Mouse (Mus musculus) Patski (cell line): ENCODE data around the gene Ugcg. TPM values are rescaled to one million over a fixed set of nuclear protein-coding genes. Genes with fewer than 3 reads are reported as not detected.

Experiments
- ATAC-seq: fragments of 100-300 bp; one replicate; pipeline ENCODE4 v1.8.0; 2021
- CTCF ChIA-PET: fragments of 350-600 bp; sonication (Branson Sonifier 250); formaldehyde crosslinking; loops from one replicate; lab custom pipeline; 2022; ENCODE audit warnings: inconsistent platforms; lab: Charles Lee
- POLR2A ChIA-PET: fragments of 350-600 bp; sonication (Branson Sonifier 250); formaldehyde crosslinking; loops from one replicate; lab custom pipeline; 2022; ENCODE audit warnings: antibody characterized with exemption, inconsistent platforms; lab: Charles Lee
- DNase-seq: peaks from one replicate; pipeline ENCODE4 v3.0.0-alpha.2; 2011; ENCODE audit warnings: low read depth, low spot score
- H3K27me3 ChIP-seq: fragments of 371-371 bp; one replicate; pipeline ENCODE4 v1.5.1; 2021
- CTCF ChIP-seq: fragments of 100-300 bp; IDR thresholded peaks from one replicate; pipeline ENCODE4 v1.5.1; 2021
- in situ Hi-C: fragments of 300-500 bp; cut with MboI; formaldehyde crosslinking; loops from 3 replicates; pipeline ENCODE4 v1.11.1; 2018; ENCODE audit warnings: low pct_unique_long_range_greater_than_20kb, mixed read lengths
- polyA plus RNA-seq: library from polyadenylated mRNA; unstranded; gene quantifications from one replicate; pipeline ENCODE4 v1.2.3, GENCODE M21; 2021

Ugcg gene
- polyA plus RNA-seq, 1 experiment from 2014 or later = 31.7 TPM

GRCm38 (mm10) chr4:59204616-59205015 lies 15.6 kb downstream of the Ugcg start:
- H3K27me3 ChIP-seq = no peaks in the 10 kb centered on the region
- in situ Hi-C loops = no loop called here
- ChIA-PET CTCF (no interaction called here), POLR2A (no interaction called here)
- ATAC-seq (no peak), DNase-seq (no peak)
- no peak for TF ChIP-seq CTCF

GRCm38 (mm10) chr4:59205758-59206340 lies 16.8 kb downstream of the Ugcg start:
- no peaks in the 10 kb centered on the region for H3K27me3 ChIP-seq
- ChIA-PET POLR2A (interaction anchor here (0.6 kb wide), 1 partner anchor 226 kb away, joined by 3 read pairs; no protein-coding TSS in a partner anchor), CTCF (no interaction called here)
- DNase-seq (no peak), ATAC-seq (no peak)
- in situ Hi-C loops = no loop called here
- no peak for TF ChIP-seq CTCF

GRCm38 (mm10) chr4:59206600-59206999 lies 17.5 kb downstream of the Ugcg start:
- CTCF ChIA-PET = no interaction called here
- ATAC-seq (no peak), DNase-seq (no peak)
- in situ Hi-C loops = no loop called here
- no peaks in the 10 kb centered on the region for H3K27me3 ChIP-seq
- POLR2A ChIA-PET = interaction anchor here (0.6 kb wide), 1 partner anchor 225 kb away, joined by 3 read pairs; no protein-coding TSS in a partner anchor
- TF ChIP-seq CTCF = no peak

GRCm38 (mm10) chr4:59208607-59209006 lies 19.6 kb downstream of the Ugcg start:
- ChIA-PET POLR2A (interaction anchor here (0.6 kb wide), 1 partner anchor 280 kb away, joined by 8 read pairs; no protein-coding TSS in a partner anchor), CTCF (no interaction called here)
- ATAC-seq (no peak), DNase-seq (no peak)
- no peaks in the 10 kb centered on the region for H3K27me3 ChIP-seq
- no peak for TF ChIP-seq CTCF
- in situ Hi-C loops = no loop called here

GRCm38 (mm10) chr4:59211181-59211580 lies 22.1 kb downstream of the Ugcg start:
- DNase-seq (no peak), ATAC-seq (no peak)
- ChIA-PET CTCF (no interaction called here), POLR2A (no interaction called here)
- TF ChIP-seq CTCF = no peak
- in situ Hi-C loops = no loop called here
- H3K27me3 ChIP-seq = no peaks in the 10 kb centered on the region

- ChIA-PET POLR2A (no interaction called here), CTCF (no interaction called here)
- ATAC-seq (no peak), DNase-seq (no peak)
- H3K27me3 ChIP-seq = no peaks in the 10 kb centered on the region
- in situ Hi-C loops = no loop called here
- no peak for TF ChIP-seq CTCF
These were observed 24.8 kb downstream of the Ugcg start for GRCm38 (mm10) chr4:59213833-59214232.

- in situ Hi-C loops = no loop called here
- no peaks in the 10 kb centered on the region for H3K27me3 ChIP-seq
- no peak for TF ChIP-seq CTCF
- CTCF ChIA-PET = interaction anchor here (0.6 kb wide), 1 partner anchor 63 kb away, joined by 3 read pairs; no protein-coding TSS in a partner anchor
- POLR2A ChIA-PET = interaction anchor here (0.5 kb wide), 1 partner anchor 123 kb away, joined by 4 read pairs; no protein-coding TSS in a partner anchor
- DNase-seq (no peak), ATAC-seq (no peak)
These were observed 25.6 kb downstream of the Ugcg start for GRCm38 (mm10) chr4:59214695-59215094.

GRCm38 (mm10) chr4:59215585-59215984 lies 26.5 kb downstream of the Ugcg start:
- no peaks in the 10 kb centered on the region for H3K27me3 ChIP-seq
- ATAC-seq (no peak), DNase-seq (no peak)
- ChIA-PET POLR2A (no interaction called here), CTCF (no interaction called here)
- in situ Hi-C loops = no loop called here
- TF ChIP-seq CTCF = no peak

- CTCF ChIA-PET = no interaction called here
- no peak for TF ChIP-seq CTCF
- in situ Hi-C loops = no loop called here
- no peaks in the 10 kb centered on the region for H3K27me3 ChIP-seq
- POLR2A ChIA-PET = interaction anchor here (0.6 to 0.7 kb wide), 2 partner anchors 25 to 185 kb away, joined by 3 to 4 read pairs; no protein-coding TSS in a partner anchor
- DNase-seq = no peak
- ATAC-seq = no peak
These were observed 28.0 kb downstream of the Ugcg start for GRCm38 (mm10) chr4:59217101-59217500.

GRCm38 (mm10) chr4:59218154-59218553 lies 29.1 kb downstream of the Ugcg start:
- POLR2A ChIA-PET = no interaction called here
- ATAC-seq (no peak), DNase-seq (no peak)
- no peaks in the 10 kb centered on the region for H3K27me3 ChIP-seq
- in situ Hi-C loops = no loop called here
- CTCF ChIA-PET = interaction anchor here (0.6 kb wide), 1 partner anchor 11 kb away, joined by 3 read pairs; no protein-coding TSS in a partner anchor
- TF ChIP-seq CTCF = no peak

- POLR2A ChIA-PET = no interaction called here
These were observed 33.2 kb downstream of the Ugcg start for GRCm38 (mm10) chr4:59222226-59222625.

More at GRCm38 (mm10) chr4:59222226-59222625, 33.2 kb downstream of the Ugcg start:
- ATAC-seq (no peak), DNase-seq (no peak)
- CTCF ChIA-PET = no interaction called here
- no peaks in the 10 kb centered on the region for H3K27me3 ChIP-seq
- in situ Hi-C loops = no loop called here
- TF ChIP-seq CTCF = no peak
